Mouse (Mus musculus) liver, embryonic 11.5 days (tissue): ENCODE data around the gene 1700015F17Rik. TPM values are rescaled to one million over a fixed set of nuclear protein-coding genes. Genes with fewer than 3 reads are reported as not detected.

Experiments
- ATAC-seq: fragments of 200-750 bp; cut with Nextera tagmentation; replicated peaks from 2 replicates; pipeline ENCODE4 v1.8.0; 2017; ENCODE audit warnings: moderate number of reproducible peaks, mild to moderate bottlenecking, moderate TSS enrichment, moderate library complexity; ENCODE audit not compliant: low FRiP score
- DNase-seq: peaks from one replicate; pipeline ENCODE4 v3.0.0-alpha.2; 2017; ENCODE audit warnings: low spot score
- H3K27ac ChIP-seq: fragments of 300-500 bp; sonication (generic); 2 replicates; pipeline ENCODE4 v1.5.1; 2014; ENCODE audit warnings: mild to moderate bottlenecking, low read depth, low read length, control low read depth
- H3K27me3 ChIP-seq: fragments of 300-500 bp; sonication (generic); replicated peaks from 2 replicates; pipeline ENCODE4 v1.6.1; 2014; ENCODE audit warnings: low read length, mixed read lengths; ENCODE audit not compliant: control insufficient read depth, insufficient read depth
- H3K36me3 ChIP-seq: fragments of 300-500 bp; sonication (generic); 2 replicates; pipeline ENCODE4 v1.6.1; 2014; ENCODE audit warnings: mild to moderate bottlenecking, low read length, moderate library complexity, mixed read lengths; ENCODE audit not compliant: control insufficient read depth, insufficient read depth
- H3K4me1 ChIP-seq: fragments of 300-500 bp; sonication (generic); replicated peaks from 2 replicates; pipeline ENCODE4 v1.6.1; 2014; ENCODE audit warnings: low read length, mixed read lengths; ENCODE audit not compliant: control insufficient read depth, insufficient read depth
- H3K4me2 ChIP-seq: fragments of 300-500 bp; sonication (generic); 2 replicates; pipeline ENCODE4 v1.6.1; 2014; ENCODE audit warnings: mild to moderate bottlenecking, control low read depth, moderate library complexity
- H3K4me3 ChIP-seq: fragments of 300-500 bp; sonication (generic); 2 replicates; pipeline ENCODE4 v1.5.1; 2014; ENCODE audit warnings: low read depth, low read length, control low read depth
- H3K9ac ChIP-seq: fragments of 300-500 bp; sonication (generic); 2 replicates; pipeline ENCODE4 v1.6.1; 2014; ENCODE audit warnings: low read depth, low read length, control low read depth
- H3K9me3 ChIP-seq: fragments of 300-500 bp; sonication (generic); 2 replicates; pipeline ENCODE4 v1.6.1; 2016; ENCODE audit warnings: low read length, inconsistent platforms, mixed read lengths; ENCODE audit not compliant: control insufficient read depth
- WGBS: fragments of 180-500 bp; shearing (Covaris S2); extraction: QIAGEN DNeasy Blood & Tissue Kit; methylation state at CpG from one replicate; pipeline ENCODE4 v1.1.7; 2014; 5-methylcytosine and 5-hydroxymethylcytosine counted together
- polyA plus RNA-seq: library from polyadenylated mRNA; unstranded; fragments of >200 nt; fragmentation: Nextera tagmentation; extraction: Ambion mirVana; gene quantifications from 2 replicates; pipeline ENCODE4 v1.2.1, GENCODE M21; 2014

The 1700015F17Rik gene
- polyA plus RNA-seq, 1 experiment from 2014 or later, result not detected

DNA sequence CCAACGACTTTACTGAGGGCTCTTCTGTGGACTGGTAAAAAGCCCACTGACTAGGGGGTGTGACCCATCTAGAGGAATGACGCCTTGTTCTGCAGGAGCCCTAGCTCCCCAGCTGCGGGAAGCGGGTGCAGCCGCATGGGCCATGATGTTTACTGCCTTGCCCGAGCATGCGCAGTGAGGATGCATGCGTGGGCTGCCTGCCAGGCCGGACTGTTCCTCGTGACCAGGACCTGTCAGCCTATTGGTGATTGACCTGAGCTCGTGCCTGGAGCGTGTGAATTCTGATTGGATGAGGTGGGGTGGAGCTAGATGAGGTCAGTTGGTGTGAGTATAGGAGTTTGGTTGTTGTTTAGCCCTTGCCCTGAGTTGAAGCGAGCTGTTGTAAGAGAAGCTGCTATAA, 25.5 kb upstream of the 1700015F17Rik start:
- H3K9ac ChIP-seq, result no peak overlapping the region
- H3K4me3 ChIP-seq, result no peak overlapping the region
- H3K27ac ChIP-seq, result no peak overlapping the region
- WGBS, result 84% methylated on average over 13 of the region's 13 CpGs
- H3K9me3 ChIP-seq, result no peaks in the 10 kb centered on the region
- DNase-seq, result no peak
- H3K27me3 ChIP-seq, result no peaks in the 10 kb centered on the region
- no peak overlapping the region for H3K4me2 ChIP-seq
- no peaks in the 10 kb centered on the region; the same call in 1 of the 2 replicates for H3K36me3 ChIP-seq
- no peak; the same call in 1 of the 2 replicates for ATAC-seq
- H3K4me1 ChIP-seq, result no peaks in the 10 kb centered on the region

- no peak overlapping the region for H3K4me3 ChIP-seq
- no peaks in the 10 kb centered on the region for H3K4me1 ChIP-seq
- H3K27ac ChIP-seq, result no peak overlapping the region
- DNase-seq, result no peak
- ATAC-seq, result no peak
- H3K9ac ChIP-seq, result no peak overlapping the region
- no peaks in the 10 kb centered on the region; the same call in 1 of the 2 replicates for H3K36me3 ChIP-seq
- H3K9me3 ChIP-seq, result no peaks in the 10 kb centered on the region
- H3K27me3 ChIP-seq, result no peaks in the 10 kb centered on the region
- 92% methylated on average over 4 of the region's 4 CpGs for WGBS
- no peak overlapping the region for H3K4me2 ChIP-seq
These were observed 24.4 kb upstream of the 1700015F17Rik start for GRCm38 (mm10) chr5:5503381-5503780.

DNA sequence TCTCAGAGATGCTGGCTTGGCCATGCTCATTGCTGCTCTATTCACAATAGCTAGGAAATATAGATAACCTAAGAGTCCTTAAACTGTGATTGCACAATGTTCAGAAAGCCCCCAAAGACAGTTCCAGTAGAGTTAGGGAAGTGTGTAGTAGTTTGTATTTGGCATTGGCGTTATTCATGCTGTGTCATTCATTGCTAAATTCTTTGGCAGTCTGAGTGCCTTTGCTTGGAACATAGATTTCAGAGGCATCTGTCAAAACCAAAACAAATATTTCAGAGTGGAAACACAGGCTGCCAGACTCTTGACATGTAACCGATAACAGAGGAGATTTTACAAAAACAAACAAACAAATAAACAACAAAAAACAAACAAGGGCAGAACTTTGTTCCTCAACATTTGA, 22.6 kb upstream of the 1700015F17Rik start:
- DNase-seq, result no peak
- no peaks in the 10 kb centered on the region for H3K9me3 ChIP-seq
- H3K9ac ChIP-seq, result no peak overlapping the region
- 83% methylated on average over 2 of the region's 2 CpGs for WGBS
- no peak overlapping the region for H3K4me3 ChIP-seq
- H3K4me2 ChIP-seq, result no peak overlapping the region
- ATAC-seq, result no peak
- no peaks in the 10 kb centered on the region; the same call in 1 of the 2 replicates for H3K36me3 ChIP-seq
- H3K27me3 ChIP-seq, result no peaks in the 10 kb centered on the region
- no peaks in the 10 kb centered on the region for H3K4me1 ChIP-seq
- no peak overlapping the region for H3K27ac ChIP-seq

DNA sequence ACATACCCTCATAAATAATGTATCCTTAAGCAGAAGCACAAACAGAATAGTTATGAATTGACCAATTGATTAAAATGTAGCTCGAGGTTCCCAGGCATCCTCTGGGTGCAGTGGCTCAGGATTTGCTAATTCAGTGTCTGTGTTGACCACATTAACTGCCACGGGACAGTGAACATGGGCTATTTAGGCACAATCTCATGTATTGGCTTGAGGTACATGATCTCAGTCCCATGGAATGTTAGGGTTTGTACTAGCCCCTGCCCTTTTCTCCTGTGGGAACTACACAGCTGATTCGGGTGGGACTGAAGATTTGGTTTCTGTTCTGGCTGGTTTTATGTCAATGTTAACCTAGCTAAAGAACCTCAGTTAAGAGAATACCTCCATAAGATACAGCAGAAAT, 17.4 kb upstream of the 1700015F17Rik start:
- Histone ChIP-seq H3K4me3 (no peak overlapping the region), H3K4me1 (no peaks in the 10 kb centered on the region), H3K9ac (no peak overlapping the region), H3K4me2 (no peak overlapping the region), H3K27me3 (no peaks in the 10 kb centered on the region), H3K27ac (no peak overlapping the region), H3K9me3 (no peaks in the 10 kb centered on the region), H3K36me3 (no peaks in the 10 kb centered on the region)
- DNase-seq, result no peak
- 61% methylated on average over 3 of the region's 3 CpGs for WGBS
- ATAC-seq, result no peak

- ATAC-seq, result no peak
- no peaks in the 10 kb centered on the region for H3K27me3 ChIP-seq
- no peak for DNase-seq
- H3K27ac ChIP-seq, result no peak overlapping the region
- no peak overlapping the region for H3K4me3 ChIP-seq
- no peak overlapping the region for H3K9ac ChIP-seq
- no peaks in the 10 kb centered on the region for H3K36me3 ChIP-seq
- H3K4me2 ChIP-seq, result no peak overlapping the region
- H3K9me3 ChIP-seq, result no peaks in the 10 kb centered on the region
- WGBS, result 66% methylated on average over 4 of the region's 4 CpGs
- H3K4me1 ChIP-seq, result no peaks in the 10 kb centered on the region
These were observed 16.1 kb upstream of the 1700015F17Rik start for GRCm38 (mm10) chr5:5495042-5495441.

DNA sequence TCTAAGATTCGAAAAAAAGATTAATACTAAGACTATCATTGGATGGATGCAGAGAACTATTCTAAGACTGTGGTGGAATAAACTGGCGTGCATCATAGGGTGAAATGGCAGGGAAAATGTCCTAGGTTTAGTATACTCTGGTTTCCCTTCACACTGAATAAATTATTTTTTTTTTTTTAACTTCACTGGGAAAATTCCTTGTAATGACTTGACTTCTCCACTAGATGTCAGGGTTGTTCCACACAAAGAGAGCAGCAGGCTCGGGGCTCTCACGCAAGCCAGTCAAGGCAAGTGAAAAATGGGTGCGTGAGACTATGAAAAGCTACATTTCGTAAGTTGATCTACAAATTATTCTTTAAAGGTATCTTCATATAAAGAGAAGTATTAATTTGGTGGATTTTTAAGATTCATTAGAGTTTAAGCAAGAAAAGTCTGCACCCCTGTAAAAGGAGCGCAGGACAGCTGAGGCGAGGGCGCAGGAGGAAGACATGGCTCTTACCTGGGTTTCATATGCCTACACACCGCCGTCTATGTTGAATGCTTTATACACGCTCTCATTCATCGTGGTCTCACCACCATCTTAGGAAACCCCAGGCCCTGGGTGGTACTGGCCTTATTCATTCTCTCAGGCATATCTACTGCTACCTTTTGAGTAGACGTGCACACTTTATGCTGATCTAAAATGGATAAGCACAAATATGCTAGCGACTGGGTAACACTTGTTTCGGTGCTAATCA, 15.5 kb upstream of the 1700015F17Rik start:
- WGBS, result 38% methylated on average over 16 of the region's 16 CpGs
- H3K4me1 ChIP-seq, result no peaks in the 10 kb centered on the region
- ATAC-seq (no peak), DNase-seq (no peak)
- H3K36me3 ChIP-seq, result no peaks in the 10 kb centered on the region
- H3K27ac ChIP-seq, result no peak overlapping the region
- H3K9ac ChIP-seq, result no peak overlapping the region
- no peaks in the 10 kb centered on the region for H3K9me3 ChIP-seq
- H3K27me3 ChIP-seq, result no peaks in the 10 kb centered on the region
- H3K4me3 ChIP-seq, result no peak overlapping the region
- H3K4me2 ChIP-seq, result no peak overlapping the region

GRCm38 (mm10) chr5:5492163-5492562, 13.2 kb upstream of the 1700015F17Rik start:
- no peak overlapping the region for H3K9ac ChIP-seq
- no peak for ATAC-seq
- no peaks in the 10 kb centered on the region for H3K36me3 ChIP-seq
- DNase-seq, result no peak
- H3K27me3 ChIP-seq, result no peaks in the 10 kb centered on the region
- H3K27ac ChIP-seq, result no peak overlapping the region
- no peaks in the 10 kb centered on the region for H3K9me3 ChIP-seq
- no peaks in the 10 kb centered on the region for H3K4me1 ChIP-seq
- no peak overlapping the region for H3K4me2 ChIP-seq
- H3K4me3 ChIP-seq, result no peak overlapping the region
- 90% methylated on average over 4 of the region's 4 CpGs for WGBS

GRCm38 (mm10) chr5:5486071-5486470, 7.1 kb upstream of the 1700015F17Rik start:
- Histone ChIP-seq H3K27me3 (no peaks in the 10 kb centered on the region), H3K9me3 (no peaks in the 10 kb centered on the region), H3K4me2 (no peak overlapping the region), H3K4me3 (no peak overlapping the region), H3K9ac (no peak overlapping the region), H3K4me1 (no peaks in the 10 kb centered on the region), H3K27ac (no peak overlapping the region), H3K36me3 (no peaks in the 10 kb centered on the region)
- ATAC-seq, result no peak
- 49% methylated on average over 3 of the region's 3 CpGs for WGBS
- DNase-seq, result no peak

DNA sequence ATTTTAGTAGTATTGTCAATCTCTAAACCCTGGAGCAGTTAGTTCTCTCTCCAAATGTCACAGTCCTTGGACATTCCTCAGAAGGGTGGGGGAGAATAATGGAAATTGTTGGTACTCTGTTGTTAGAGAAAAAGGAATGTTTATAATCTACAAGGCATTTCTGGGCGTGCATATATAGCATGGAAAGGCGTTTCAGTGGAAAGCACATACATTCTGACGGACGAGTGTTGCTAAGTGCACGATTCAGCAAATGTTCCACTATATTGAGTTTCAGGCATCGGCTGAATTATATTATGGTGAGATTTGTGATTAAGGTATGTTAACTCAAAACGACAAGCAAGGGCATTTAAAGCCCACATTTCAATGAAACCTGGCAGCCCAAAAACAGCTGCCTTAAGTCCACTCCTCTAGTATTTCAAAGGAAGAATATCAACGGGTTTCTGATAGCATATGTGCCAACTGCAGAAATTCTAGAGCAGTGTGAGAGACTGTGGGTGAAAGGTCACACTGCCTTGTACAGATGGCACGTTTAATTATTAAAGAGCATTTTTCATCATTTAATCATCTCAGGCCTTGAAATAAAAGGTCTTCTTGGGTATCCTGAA, 4.4 kb upstream of the 1700015F17Rik start:
- Histone ChIP-seq H3K9ac (no peak overlapping the region), H3K4me1 (no peaks in the 10 kb centered on the region), H3K27ac (no peak overlapping the region), H3K36me3 (no peaks in the 10 kb centered on the region), H3K9me3 (no peaks in the 10 kb centered on the region), H3K4me3 (no peak overlapping the region), H3K4me2 (no peak overlapping the region), H3K27me3 (no peaks in the 10 kb centered on the region)
- WGBS, result 67% methylated on average over 9 of the region's 9 CpGs
- ATAC-seq (no peak), DNase-seq (no peak)
